Mouse (Mus musculus) liver, embryonic 14.5 days (tissue): Measurements from ENCODE around the gene Ccdc51. TPM values are rescaled to one million over a fixed set of nuclear protein-coding genes. Genes with fewer than 3 reads are reported as not detected.

Experiments
- ATAC-seq: fragments of 200-750 bp; cut with Nextera tagmentation; 2 replicates; pipeline ENCODE4 v1.8.0; 2017; ENCODE audit warnings: moderate number of reproducible peaks, mild to moderate bottlenecking, moderate library complexity; ENCODE audit not compliant: insufficient read depth
- DNase-seq, 3 experiments: peaks; one replicate each; pipeline ENCODE4 v3.0.0-alpha.2; 2012 to 2013; ENCODE audit warnings: low read depth in 3 of 3, low spot score in 3 of 3
- H3K27ac ChIP-seq: fragments of 300-500 bp; sonication (generic); 2 replicates; pipeline ENCODE4 v1.5.1; 2014; ENCODE audit warnings: moderate library complexity, mild to moderate bottlenecking, control low read depth, inconsistent platforms
- H3K27me3 ChIP-seq: fragments of 300-500 bp; sonication (generic); 2 replicates; pipeline ENCODE4 v1.6.1; 2014; ENCODE audit warnings: mild to moderate bottlenecking, low read length, moderate library complexity; ENCODE audit not compliant: control insufficient read depth, insufficient read depth
- H3K36me3 ChIP-seq: fragments of 300-500 bp; sonication (generic); replicated peaks from 2 replicates; pipeline ENCODE4 v1.6.1; 2014; ENCODE audit warnings: low read depth; ENCODE audit not compliant: control insufficient read depth, insufficient read depth
- H3K4me1 ChIP-seq, 2 experiments: fragments of 200-500 bp in 1 of 2; fragments of 300-500 bp in 1 of 2; sonication (generic) in 1 of 2; replicated peaks; 2 replicates each; pipeline ENCODE4 v1.6.1; 2012 to 2014; ENCODE audit warnings: antibody characterized with exemption in 1 of 2, inconsistent platforms in 1 of 2, low read length in 1 of 2; ENCODE audit not compliant: control insufficient read depth in 2 of 2, insufficient read depth in 2 of 2
- H3K4me2 ChIP-seq: fragments of 300-500 bp; sonication (generic); 2 replicates; pipeline ENCODE4 v1.6.1; 2014; ENCODE audit warnings: low read depth, mild to moderate bottlenecking, control low read depth, moderate library complexity
- H3K4me3 ChIP-seq, 2 experiments: fragments of 200-500 bp in 1 of 2; fragments of 300-500 bp in 1 of 2; sonication (generic) in 1 of 2; 2 replicates each; pipeline ENCODE4 v1.5.1; 2012 to 2014; ENCODE audit warnings: low read depth in 2 of 2, low read length in 2 of 2, mild to moderate bottlenecking in 2 of 2, control low read depth in 1 of 2, inconsistent platforms in 1 of 2, moderate library complexity in 1 of 2; ENCODE audit not compliant: insufficient read depth in 1 of 2
- H3K9ac ChIP-seq: fragments of 300-500 bp; sonication (generic); replicated peaks from 2 replicates; pipeline ENCODE4 v1.6.1; 2014; ENCODE audit warnings: mild to moderate bottlenecking, control low read depth, moderate library complexity
- H3K9me3 ChIP-seq: fragments of 300-500 bp; sonication (generic); 2 replicates; pipeline ENCODE4 v1.6.1; 2016; ENCODE audit warnings: low read length, mixed read lengths; ENCODE audit not compliant: control insufficient read depth
- CTCF ChIP-seq: IDR thresholded peaks from 2 replicates; pipeline ENCODE4 v1.5.1; 2016; ENCODE audit warnings: antibody characterized with exemption, low read depth, control low read depth
- EP300 ChIP-seq: IDR thresholded peaks from 2 replicates; pipeline ENCODE4 v1.6.1; 2016; ENCODE audit warnings: antibody characterized with exemption, low read depth
- WGBS: fragments of 180-500 bp; shearing (Covaris S2); extraction: QIAGEN DNeasy Blood & Tissue Kit; methylation state at CpG from one replicate; pipeline ENCODE4 v1.1.7; 2014; ENCODE audit not compliant: insufficient replicate concordance; 5-methylcytosine and 5-hydroxymethylcytosine counted together
- polyA plus RNA-seq, 2 experiments: library from polyadenylated mRNA; depleted of rRNA in 1 of 2; stranded (reverse) in 1 of 2; unstranded in 1 of 2; fragments of >200 nt; fragmentation: Nextera tagmentation in 1 of 2; extraction: Ambion mirVana in 1 of 2; gene quantifications; 2 replicates each; pipeline versions ENCODE4 v1.2.1 to v1.2.3; 2012 to 2014

Gene Ccdc51
- polyA plus RNA-seq, 2 experiments: 7.1 to 12.1 TPM

- DNase-seq (no peak), ATAC-seq (no peak)
- no peaks in the 10 kb centered on the region for H3K4me1 ChIP-seq
- H3K9me3 ChIP-seq: no peaks in the 10 kb centered on the region
- H3K27ac ChIP-seq: no peak overlapping the region
- no peak overlapping the region for H3K4me2 ChIP-seq
- TF ChIP-seq CTCF (no peak), EP300 (no peak)
- H3K9ac ChIP-seq: no peak overlapping the region
- no peaks in the 10 kb centered on the region; the same call in 1 of the 2 replicates for H3K36me3 ChIP-seq
- 67% methylated on average over 11 of the region's 11 CpGs for WGBS
- no peak overlapping the region for H3K4me3 ChIP-seq
- no peaks in the 10 kb centered on the region for H3K27me3 ChIP-seq
Observed at GRCm38 (mm10) chr9:109110240-109110639, 27.9 kb downstream of the Ccdc51 start.

DNA sequence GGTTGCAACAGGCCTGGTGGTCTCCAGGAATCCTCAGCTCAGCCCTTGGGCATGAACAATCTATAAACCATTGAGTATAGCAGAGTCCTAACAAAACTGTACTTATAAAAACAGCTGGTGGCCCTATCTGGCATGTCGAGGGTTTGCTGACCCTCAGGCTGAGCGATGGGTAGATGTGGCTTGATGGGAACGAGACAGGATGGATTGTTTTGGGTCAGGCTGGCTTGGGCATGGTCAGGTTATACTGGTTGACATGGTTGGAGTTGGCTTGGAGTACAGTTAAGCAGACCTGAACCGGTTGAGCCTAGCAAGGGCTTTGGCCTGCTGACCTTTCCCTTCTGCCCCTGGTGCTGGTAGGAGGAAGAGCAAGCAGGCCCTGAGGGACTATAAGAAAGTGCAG lies 28.8 kb downstream of the Ccdc51 start:
- Histone ChIP-seq H3K4me2 (no peak overlapping the region), H3K9me3 (no peaks in the 10 kb centered on the region), H3K9ac (no peak overlapping the region), H3K36me3 (no peaks in the 10 kb centered on the region; the same call in 1 of the 2 replicates), H3K27ac (no peak overlapping the region), H3K4me3 (no peak overlapping the region), H3K4me1 (no peaks in the 10 kb centered on the region), H3K27me3 (no peaks in the 10 kb centered on the region)
- ATAC-seq (no peak), DNase-seq (no peak)
- WGBS: 59% methylated on average over 4 of the region's 4 CpGs
- TF ChIP-seq CTCF: no peak
- no peak for TF ChIP-seq EP300

- no peak overlapping the region for H3K27ac ChIP-seq
- DNase-seq: no peak
- H3K4me3 ChIP-seq: no peak overlapping the region
- no peak for ATAC-seq
- no peak overlapping the region for H3K9ac ChIP-seq
- no peaks in the 10 kb centered on the region for H3K27me3 ChIP-seq
- TF ChIP-seq EP300 (no peak), CTCF (no peak)
- 74% methylated on average over 9 of the region's 9 CpGs for WGBS
- no peaks in the 10 kb centered on the region; the same call in 1 of the 2 replicates for H3K36me3 ChIP-seq
- H3K9me3 ChIP-seq: no peaks in the 10 kb centered on the region
- H3K4me2 ChIP-seq: no peak overlapping the region
- no peaks in the 10 kb centered on the region for H3K4me1 ChIP-seq
Observed at GRCm38 (mm10) chr9:109111591-109111990, 29.3 kb downstream of the Ccdc51 start.

DNA sequence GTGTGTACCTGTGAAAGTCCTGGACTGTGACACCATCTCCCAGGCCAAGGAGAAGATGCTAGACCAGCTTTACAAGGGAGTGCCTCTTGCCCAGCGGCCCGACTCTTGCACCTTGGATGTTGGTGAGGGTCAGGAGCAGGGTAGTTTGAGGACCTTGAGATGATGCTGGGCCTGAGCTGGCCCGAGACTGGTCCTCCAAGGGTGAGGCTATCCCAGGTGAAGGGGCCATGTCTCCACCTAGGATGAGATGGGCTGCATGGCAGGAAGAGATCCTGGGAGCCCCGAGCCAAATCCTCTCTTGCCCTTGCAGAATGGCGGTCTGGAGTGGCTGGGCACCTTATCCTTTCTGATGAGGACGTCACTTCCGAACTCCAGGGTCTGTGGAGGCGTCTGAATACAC lies 31.0 kb downstream of the Ccdc51 start:
- no peak overlapping the region for H3K4me3 ChIP-seq
- no peak overlapping the region for H3K9ac ChIP-seq
- DNase-seq (no peak), ATAC-seq (no peak)
- no peaks in the 10 kb centered on the region; the same call in 1 of the 2 replicates for H3K36me3 ChIP-seq
- H3K27me3 ChIP-seq: no peaks in the 10 kb centered on the region
- H3K4me2 ChIP-seq: no peak overlapping the region
- TF ChIP-seq CTCF: no peak
- TF ChIP-seq EP300: no peak
- no peaks in the 10 kb centered on the region for H3K9me3 ChIP-seq
- no peak overlapping the region for H3K27ac ChIP-seq
- H3K4me1 ChIP-seq: no peaks in the 10 kb centered on the region
- WGBS: 53% methylated on average over 8 of the region's 8 CpGs

DNA sequence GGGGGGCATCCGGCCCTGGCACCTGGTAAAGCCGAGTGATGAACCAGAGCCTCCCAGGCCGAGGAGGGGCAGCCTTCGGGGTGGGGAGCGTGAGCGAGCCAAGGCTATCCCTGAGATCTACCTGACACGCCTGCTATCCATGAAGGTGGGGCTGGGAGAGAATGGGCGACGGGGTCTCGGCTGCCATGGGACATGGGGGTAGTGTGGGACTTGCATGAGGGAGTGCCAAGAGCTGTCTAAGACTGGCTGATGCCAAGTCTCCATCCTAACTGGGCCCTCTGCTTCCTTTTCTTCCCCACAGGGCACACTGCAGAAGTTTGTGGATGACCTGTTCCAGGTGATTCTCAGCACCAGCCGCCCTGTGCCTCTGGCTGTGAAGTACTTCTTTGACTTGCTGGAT lies 32.0 kb downstream of the Ccdc51 start:
- no peak for DNase-seq
- TF ChIP-seq CTCF: no peak
- no peak for TF ChIP-seq EP300
- H3K9me3 ChIP-seq: no peaks in the 10 kb centered on the region
- H3K27ac ChIP-seq: no peak overlapping the region
- H3K27me3 ChIP-seq: no peaks in the 10 kb centered on the region
- 73% methylated on average over 11 of the region's 11 CpGs for WGBS
- H3K4me3 ChIP-seq: no peak overlapping the region
- no peaks in the 10 kb centered on the region; the same call in 1 of the 2 replicates for H3K36me3 ChIP-seq
- no peak overlapping the region for H3K4me2 ChIP-seq
- H3K4me1 ChIP-seq: no peaks in the 10 kb centered on the region
- H3K9ac ChIP-seq: no peak overlapping the region
- no peak for ATAC-seq
